In the genomic region with DNA sequence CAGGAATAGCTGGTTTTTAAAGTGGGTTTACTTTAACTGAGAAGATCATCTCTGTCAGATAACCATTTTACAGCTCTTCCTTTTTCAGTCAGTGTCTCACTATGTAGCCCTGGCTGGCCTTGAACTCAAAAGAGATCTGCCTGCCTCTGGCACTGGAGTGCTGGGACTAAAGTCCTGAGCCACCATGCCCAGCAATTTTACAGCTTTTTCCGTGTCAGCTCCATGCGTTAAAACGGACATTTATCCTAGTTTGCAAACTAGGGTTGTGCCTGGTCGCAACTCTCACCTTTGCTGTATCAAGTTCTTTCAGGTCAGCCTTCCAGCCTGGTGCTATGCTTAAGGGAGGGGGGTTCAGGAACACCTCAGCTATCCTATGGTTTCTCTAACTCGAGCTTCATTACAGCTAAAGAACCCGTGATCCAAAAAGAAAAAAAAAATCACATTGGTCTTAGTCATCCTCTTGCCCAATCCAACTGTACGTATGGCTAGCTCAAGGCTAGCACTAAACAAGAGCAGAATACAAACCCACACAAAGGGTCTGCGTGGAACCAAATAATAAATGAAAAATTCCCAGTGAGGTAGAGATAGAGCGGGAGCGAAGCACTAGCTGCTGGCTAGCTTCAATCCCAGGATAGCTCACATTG, we compare ENCODE assay signal across 8 mouse cellular contexts. TPM values are rescaled to one million over a fixed set of nuclear protein-coding genes. Genes with fewer than 3 reads are reported as not detected.
A peak's percentile ranks its signal among the peaks of the same experiment; 100 is the strongest.
DNase-seq lines count a peak whose midpoint lies in the region; ATAC-seq and TF ChIP-seq lines count a peak whose summit lies in the region.

No protein-coding gene starts in this region.

- DNase-seq in left cerebral cortex, adult 2 months (ENCODE audit: extremely low spot score in 1 of 2, low spot score in 2 of 2), result no peak
- no peak for DNase-seq in left cerebral cortex, postnatal 36 days (ENCODE audit: low spot score in 2 of 2)
- no peak for DNase-seq in embryonic facial prominence, embryonic 11.5 days (ENCODE audit: low spot score)
- DNase-seq in thymus, postnatal 4 days, result no peak
- DNase-seq in cerebellum, adult 9-10 months, result no peak
- DNase-seq in retina, embryonic 14.5 days (ENCODE audit: low spot score), result no peak

- intact Hi-C loops in left cerebral cortex, adult 2 months (cut with DNase I), result no loop called here
- intact Hi-C loops in left cerebral cortex, postnatal 36 days (cut with DNase I), result loop anchor here (2.0 kb wide), 1 partner anchor 15 kb away; a partner anchor contains a TSS

- no peaks in the 10 kb centered on the region for H3K4me1 ChIP-seq in embryonic facial prominence, embryonic 11.5 days (ENCODE audit: control insufficient read depth, insufficient read depth, low read length)
- H3K4me1 ChIP-seq in intestine, postnatal 0 days (replicated peaks; ENCODE audit: control insufficient read depth, insufficient read depth, low read length), result no peaks in the 10 kb centered on the region
- H3K4me1 ChIP-seq in neural tube, embryonic 13.5 days (replicated peaks), result peaks cover 23% of the 10 kb centered on the region

- no peaks in the 10 kb centered on the region for H3K9me3 ChIP-seq in embryonic facial prominence, embryonic 11.5 days (replicated peaks; ENCODE audit: control insufficient read depth, low read length)
- no peaks in the 10 kb centered on the region for H3K9me3 ChIP-seq in intestine, postnatal 0 days (ENCODE audit: control insufficient read depth)
- H3K9me3 ChIP-seq in neural tube, embryonic 13.5 days, result no peaks in the 10 kb centered on the region

- H3K4me2 ChIP-seq in embryonic facial prominence, embryonic 11.5 days (ENCODE audit: low read depth, low read length), result peak overlapping the region; percentile 50
- H3K4me2 ChIP-seq in intestine, postnatal 0 days (replicated peaks; ENCODE audit: low read depth), result peak overlapping the region; percentile 63
- peak overlapping the region; percentile 62 for H3K4me2 ChIP-seq in neural tube, embryonic 13.5 days

- no peak for TF ChIP-seq CTCF in left cerebral cortex, adult 2 months (IDR thresholded peaks at IDR 0.05)
- TF ChIP-seq CTCF in intestine, postnatal 0 days (IDR thresholded peaks at IDR 0.05; ENCODE audit: low read depth), result no peak

- peak overlapping the region; percentile 60; the same call in 1 of the 2 replicates for H3K27ac ChIP-seq in left cerebral cortex, adult 2 months
- no peak overlapping the region for H3K27ac ChIP-seq in embryonic facial prominence, embryonic 11.5 days (replicated peaks; ENCODE audit: low read depth, low read length)
- H3K27ac ChIP-seq in intestine, postnatal 0 days (ENCODE audit: low read depth, low read length), result peak overlapping the region; percentile 85
- H3K27ac ChIP-seq in neural tube, embryonic 13.5 days (replicated peaks), result peak overlapping the region; percentile 56; the same call in 1 of the 2 replicates

- no peak for ATAC-seq in embryonic facial prominence, embryonic 11.5 days (replicated peaks; ENCODE audit: insufficient number of reproducible peaks, low FRiP score, low TSS enrichment, low read depth)
- ATAC-seq in intestine, postnatal 0 days, result peak; percentile 16; the same call in 1 of the 2 replicates
- peak; percentile 8 for ATAC-seq in neural tube, embryonic 13.5 days (ENCODE audit: low read depth)

- H3K4me3 ChIP-seq in left cerebral cortex, adult 2 months, result peak overlapping the region; percentile 52
- H3K4me3 ChIP-seq in embryonic facial prominence, embryonic 11.5 days (ENCODE audit: low read depth, low read length), result peak overlapping the region; percentile 46
- peak overlapping the region; percentile 50 for H3K4me3 ChIP-seq in intestine, postnatal 0 days (ENCODE audit: low read depth, low read length)
- peak overlapping the region; percentile 49 for H3K4me3 ChIP-seq in neural tube, embryonic 13.5 days

- WGBS in embryonic facial prominence, embryonic 11.5 days, result 32% methylated on average over 10 of the region's 10 CpGs
- WGBS in intestine, postnatal 0 days, result 26% methylated on average over 10 of the region's 10 CpGs
- WGBS in neural tube, embryonic 13.5 days, result 33% methylated on average over 10 of the region's 10 CpGs

- H3K9ac ChIP-seq in embryonic facial prominence, embryonic 11.5 days (replicated peaks; ENCODE audit: low read length), result peak overlapping the region; percentile 51
- peak overlapping the region; percentile 51; the same call in 1 of the 2 replicates for H3K9ac ChIP-seq in intestine, postnatal 0 days (ENCODE audit: low read depth, low read length)
- H3K9ac ChIP-seq in neural tube, embryonic 13.5 days, result peak overlapping the region; percentile 68

- H3K36me3 ChIP-seq in embryonic facial prominence, embryonic 11.5 days (replicated peaks; ENCODE audit: control insufficient read depth, insufficient read depth, low read depth, low read length), result no peaks in the 10 kb centered on the region
- no peaks in the 10 kb centered on the region for H3K36me3 ChIP-seq in intestine, postnatal 0 days (ENCODE audit: control insufficient read depth, insufficient read depth)
- H3K36me3 ChIP-seq in neural tube, embryonic 13.5 days, result no peaks in the 10 kb centered on the region

- H3K27me3 ChIP-seq in embryonic facial prominence, embryonic 11.5 days (ENCODE audit: control insufficient read depth, insufficient read depth, low read length), result no peaks in the 10 kb centered on the region
- no peaks in the 10 kb centered on the region for H3K27me3 ChIP-seq in intestine, postnatal 0 days (replicated peaks; ENCODE audit: control insufficient read depth, insufficient read depth, low read length)
- no peaks in the 10 kb centered on the region for H3K27me3 ChIP-seq in neural tube, embryonic 13.5 days

RNA-seq across cellular contexts. Expression of a gene that starts 0.9 kb away (rescaled TPM):
- 10 to 100 TPM; 11.0 to 12.2 TPM for total RNA-seq in left cerebral cortex, adult 2 months (2021)
- total RNA-seq in left cerebral cortex, postnatal 36 days (2021), result 10 to 100 TPM; 11.0 TPM
- polyA plus RNA-seq in embryonic facial prominence, embryonic 11.5 days (2014; fragmentation: Nextera tagmentation; extraction: Ambion mirVana), result 3.5 and 5.1 TPM in 2 replicates
- polyA plus RNA-seq in intestine, postnatal 0 days (2015; fragmentation: Nextera tagmentation; extraction: Ambion mirVana), result 25.9 and 26.2 TPM in 2 replicates
- polyA plus RNA-seq in neural tube, embryonic 13.5 days (2015; fragmentation: Nextera tagmentation; extraction: Ambion mirVana), result 3.4 and 4.2 TPM in 2 replicates

RNA-seq across cellular contexts. Expression of a gene that starts 0.9 kb away (rescaled TPM):
- 100 to 1,000 TPM; 149 to 161 TPM for total RNA-seq in left cerebral cortex, adult 2 months (2021)
- 100 to 1,000 TPM; 154 to 156 TPM for total RNA-seq in left cerebral cortex, postnatal 36 days (2021)
- 163 and 167 TPM in 2 replicates for polyA plus RNA-seq in embryonic facial prominence, embryonic 11.5 days (2014; fragmentation: Nextera tagmentation; extraction: Ambion mirVana)
- polyA plus RNA-seq in intestine, postnatal 0 days (2015; fragmentation: Nextera tagmentation; extraction: Ambion mirVana), result 81.7 and 88.7 TPM in 2 replicates
- 154 and 171 TPM in 2 replicates for polyA plus RNA-seq in neural tube, embryonic 13.5 days (2015; fragmentation: Nextera tagmentation; extraction: Ambion mirVana)

RNA-seq across cellular contexts. Expression of a gene that starts 14.6 kb away (rescaled TPM):
- 100 to 1,000 TPM; 104 to 106 TPM for total RNA-seq in left cerebral cortex, adult 2 months (2021)
- total RNA-seq in left cerebral cortex, postnatal 36 days (2021), result 100 to 1,000 TPM; 102 to 120 TPM
- polyA plus RNA-seq in embryonic facial prominence, embryonic 11.5 days (2014; fragmentation: Nextera tagmentation; extraction: Ambion mirVana), result 355 and 372 TPM in 2 replicates
- polyA plus RNA-seq in intestine, postnatal 0 days (2015; fragmentation: Nextera tagmentation; extraction: Ambion mirVana), result 308 and 311 TPM in 2 replicates
- polyA plus RNA-seq in neural tube, embryonic 13.5 days (2015; fragmentation: Nextera tagmentation; extraction: Ambion mirVana), result 191 and 228 TPM in 2 replicates

RNA-seq across cellular contexts. Expression of a gene that starts 16.7 kb away (rescaled TPM):
- total RNA-seq in left cerebral cortex, adult 2 months (2021), result under 1 TPM; 0.44 to 0.91 TPM
- total RNA-seq in left cerebral cortex, postnatal 36 days (2021), result 1 to 10 TPM; 1.1 TPM
- polyA plus RNA-seq in embryonic facial prominence, embryonic 11.5 days (2014; fragmentation: Nextera tagmentation; extraction: Ambion mirVana), result 0.81 and 1.4 TPM in 2 replicates
- 0.81 and 0.83 TPM in 2 replicates for polyA plus RNA-seq in intestine, postnatal 0 days (2015; fragmentation: Nextera tagmentation; extraction: Ambion mirVana)
- 0.94 and 1.0 TPM in 2 replicates for polyA plus RNA-seq in neural tube, embryonic 13.5 days (2015; fragmentation: Nextera tagmentation; extraction: Ambion mirVana)

RNA-seq across cellular contexts. Expression of a gene that starts 58.4 kb away (rescaled TPM):
- 10 to 100 TPM; 14.7 to 16.7 TPM for total RNA-seq in left cerebral cortex, adult 2 months (2021)
- 10 to 100 TPM; 16.6 to 18.4 TPM for total RNA-seq in left cerebral cortex, postnatal 36 days (2021)
- polyA plus RNA-seq in embryonic facial prominence, embryonic 11.5 days (2014; fragmentation: Nextera tagmentation; extraction: Ambion mirVana), result 91.8 and 92.4 TPM in 2 replicates
- polyA plus RNA-seq in intestine, postnatal 0 days (2015; fragmentation: Nextera tagmentation; extraction: Ambion mirVana), result 68.6 and 71.5 TPM in 2 replicates
- polyA plus RNA-seq in neural tube, embryonic 13.5 days (2015; fragmentation: Nextera tagmentation; extraction: Ambion mirVana), result 48.6 and 51.6 TPM in 2 replicates
